Mouse (Mus musculus) mature B cell (primary cell): ENCODE data around the gene Zfp36l1.

Source experiments
- in situ Hi-C: fragments of 300-500 bp; cut with MboI; formaldehyde crosslinking; loops from 2 replicates; pipeline ENCODE4 v1.14.3; 2019

Zfp36l1 gene

GRCm38 (mm10) chr12:80069040-80069439 lies 43.8 kb downstream of the Zfp36l1 start:
- in situ Hi-C loops = no loop called here

DNA sequence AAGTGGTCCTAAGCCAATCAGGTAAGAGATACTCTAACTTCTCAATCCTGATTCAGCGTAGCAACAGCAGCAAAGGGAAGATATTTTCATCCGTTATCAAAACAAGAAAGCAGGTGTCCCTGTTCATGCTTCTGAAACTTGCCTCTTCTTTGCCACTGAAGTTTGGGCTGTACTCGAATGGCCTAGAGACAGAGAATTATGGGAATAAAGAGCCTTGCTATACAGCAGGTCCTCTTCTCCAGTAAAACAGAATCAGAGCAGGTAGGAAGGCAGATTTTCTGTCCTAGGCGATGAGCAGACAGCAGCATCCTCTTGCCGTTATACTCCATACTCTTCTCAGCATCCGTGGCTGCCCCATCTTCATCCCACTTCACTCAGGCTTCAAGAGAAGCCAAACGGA lies 44.8 kb downstream of the Zfp36l1 start:
- in situ Hi-C loops = no loop called here

DNA sequence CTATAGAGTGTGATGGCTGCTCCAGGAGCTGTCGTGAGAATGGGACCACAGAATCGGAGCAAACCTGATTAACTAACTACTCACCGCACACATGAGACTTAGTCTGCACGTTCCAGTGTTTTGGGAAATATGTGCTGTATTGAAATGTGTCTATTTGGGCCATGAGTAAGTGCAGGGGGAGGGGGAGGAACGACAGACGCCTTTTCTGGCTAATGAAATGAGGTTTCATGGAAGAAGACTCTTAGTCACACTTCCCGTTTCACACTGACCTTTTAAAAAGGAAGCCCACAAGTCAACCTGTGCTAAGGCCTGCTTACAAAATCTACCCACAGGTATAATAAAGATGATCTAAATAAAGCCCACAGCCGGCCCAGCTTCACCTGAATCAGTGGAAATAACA lies 47.8 kb downstream of the Zfp36l1 start:
- in situ Hi-C loops = no loop called here

DNA sequence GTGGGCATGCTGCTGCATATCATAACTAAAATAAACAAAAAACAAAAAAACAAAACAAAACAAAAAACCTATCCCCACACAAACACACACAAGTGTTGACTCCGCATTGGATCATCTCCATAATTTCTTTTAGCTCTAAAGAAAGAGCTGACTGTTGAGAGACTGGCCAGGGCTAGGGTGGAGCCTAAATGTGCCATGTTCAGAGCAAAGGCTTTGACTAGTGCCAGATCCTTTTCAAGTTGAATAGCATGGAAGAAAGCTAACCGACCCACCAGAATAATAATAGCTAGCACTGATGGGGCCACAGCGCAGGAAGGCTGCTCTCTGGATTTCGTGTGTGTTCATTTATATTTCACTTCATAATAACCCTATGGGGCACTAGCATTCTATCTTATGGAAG lies 48.5 kb downstream of the Zfp36l1 start:
- in situ Hi-C loops = no loop called here

DNA sequence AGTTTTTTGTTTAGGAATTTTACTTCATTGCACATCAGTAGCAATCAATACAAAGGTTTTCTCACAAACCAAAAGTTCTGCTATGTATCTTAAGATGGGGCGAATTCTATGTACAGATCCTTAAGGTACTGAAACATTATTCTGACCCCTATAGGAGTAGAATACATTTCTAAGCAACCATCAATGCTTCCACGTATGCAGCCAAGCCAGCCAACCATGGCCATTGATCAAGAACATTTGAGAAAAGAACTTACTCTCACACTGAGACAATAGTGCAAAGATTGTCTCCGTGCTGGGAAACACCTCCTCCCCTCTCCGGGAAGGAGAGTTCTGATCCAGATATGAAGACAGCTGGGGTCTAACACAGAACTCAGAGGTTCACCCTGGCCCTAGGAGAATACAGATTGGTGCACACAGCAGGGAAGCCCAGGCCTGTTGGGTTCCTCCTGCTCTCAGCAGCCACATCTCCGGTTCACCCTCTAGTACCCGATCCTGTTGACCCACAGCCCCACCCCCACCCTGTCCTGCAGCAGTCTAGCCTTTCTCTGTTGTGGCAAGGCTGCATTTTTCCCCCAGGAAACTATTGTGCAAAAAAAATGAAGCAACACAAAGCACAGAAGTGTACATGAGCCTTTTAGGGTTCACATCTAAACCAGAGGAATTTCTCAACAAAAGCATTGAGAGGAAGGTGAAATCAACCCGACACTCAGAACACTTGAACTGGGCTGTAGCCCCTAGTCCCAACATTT lies 49.2 kb downstream of the Zfp36l1 start:
- in situ Hi-C loops = no loop called here

DNA sequence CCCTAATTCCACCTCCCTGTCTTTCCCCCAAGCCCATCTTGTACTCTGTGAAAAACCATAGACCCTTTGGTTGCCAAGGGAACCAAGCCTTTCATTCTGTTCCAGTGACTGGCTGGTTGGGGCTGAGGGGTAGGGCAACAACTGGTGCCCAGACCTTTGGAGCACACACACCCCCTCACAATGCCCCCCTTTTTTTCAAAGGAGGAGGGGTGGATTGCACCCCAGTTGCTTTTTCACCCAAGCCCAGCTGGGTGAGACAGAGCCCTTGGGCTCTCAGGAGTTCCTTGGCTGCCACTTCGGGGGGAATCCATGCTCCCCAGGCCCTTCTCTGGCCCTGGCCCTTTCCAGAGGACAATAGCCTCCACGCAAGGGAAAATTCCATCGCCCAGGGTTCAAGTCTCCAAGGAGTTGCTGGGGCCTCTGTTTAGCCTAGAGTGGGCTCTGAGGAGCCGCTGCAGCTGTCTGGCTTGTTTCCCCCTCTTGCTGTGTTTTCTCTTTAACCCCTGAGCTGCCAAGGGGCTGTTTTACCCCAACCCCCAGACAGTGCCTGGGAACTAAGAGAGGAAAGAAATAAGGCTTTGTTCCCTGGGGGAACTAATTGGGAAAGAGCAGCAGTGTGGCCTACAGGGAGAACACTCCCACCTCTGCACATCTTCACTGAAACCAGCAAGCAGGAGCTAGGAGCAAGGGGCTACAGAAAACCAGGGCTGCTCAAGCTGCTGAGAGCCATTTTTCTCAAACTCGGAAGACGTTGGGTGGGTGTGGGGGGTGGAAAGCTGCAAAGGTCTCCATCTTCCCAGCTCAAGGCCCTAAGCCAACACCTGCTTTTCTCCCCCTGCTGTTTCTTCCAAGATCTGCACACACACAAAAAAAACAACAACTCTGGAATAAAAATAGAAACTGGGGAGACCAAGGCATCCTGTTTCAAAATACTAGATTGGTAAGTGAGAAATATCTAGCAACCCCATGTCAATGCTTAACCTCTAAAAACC lies 50.1 kb downstream of the Zfp36l1 start:
- in situ Hi-C loops = no loop called here

DNA sequence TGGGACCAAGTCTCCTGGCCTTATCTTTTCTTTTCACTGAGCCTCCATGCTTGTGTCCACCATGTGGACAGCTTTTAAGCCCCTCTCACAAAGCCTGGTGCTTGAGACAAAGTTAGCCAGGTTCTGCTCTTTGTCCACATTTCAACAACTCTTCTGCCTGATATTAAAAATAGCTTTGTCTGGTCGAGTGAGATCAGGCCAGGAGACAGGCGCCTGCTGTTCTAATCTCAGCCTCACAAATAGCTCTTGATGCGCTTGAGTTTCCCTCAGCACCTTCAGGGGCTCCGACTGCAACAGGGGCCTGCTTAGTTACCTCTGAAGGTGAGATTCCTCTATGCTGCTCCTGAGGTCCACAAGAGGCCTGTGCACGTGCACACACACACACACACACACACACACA lies 51.0 kb downstream of the Zfp36l1 start:
- in situ Hi-C loops = no loop called here

GRCm38 (mm10) chr12:80060809-80061208 lies 52.0 kb downstream of the Zfp36l1 start:
- in situ Hi-C loops = no loop called here

DNA sequence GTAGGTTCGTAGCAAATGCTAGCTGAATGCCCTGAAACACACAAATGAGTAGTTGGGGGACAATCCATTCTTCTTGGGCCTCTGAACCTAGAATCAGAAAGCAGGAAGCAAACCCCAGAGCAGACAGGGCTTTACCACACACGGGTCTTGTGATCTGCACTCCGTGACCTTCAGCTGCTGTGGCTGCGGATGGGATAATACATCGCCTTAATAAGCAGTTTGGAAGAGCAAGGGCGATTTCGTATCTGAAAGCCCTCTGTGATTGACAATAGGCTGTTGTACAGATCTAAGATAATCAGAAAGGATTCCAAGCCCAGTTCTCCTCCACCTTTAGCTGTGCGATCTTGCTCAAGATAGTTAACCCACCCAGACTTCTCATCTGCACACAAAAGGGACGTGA lies 52.5 kb downstream of the Zfp36l1 start:
- in situ Hi-C loops = no loop called here

GRCm38 (mm10) chr12:80059773-80060328 lies 53.0 kb downstream of the Zfp36l1 start:
- in situ Hi-C loops = no loop called here
